Mouse (Mus musculus): ENCODE data around the gene Pgf.

The Pgf gene

GRCm38 (mm10) chr12:85124751-85125150, 52.8 kb downstream of the Pgf start:
- no peak for DNase-seq (ENCODE audit: low read depth, low spot score)

- no peak for DNase-seq (ENCODE audit: low read depth, low spot score)
These were observed 53.9 kb downstream of the Pgf start for GRCm38 (mm10) chr12:85123645-85124044.

GRCm38 (mm10) chr12:85123108-85123530, 54.5 kb downstream of the Pgf start:
- DNase-seq (ENCODE audit: low read depth, low spot score) = no peak

GRCm38 (mm10) chr12:85121806-85122459, 55.7 kb downstream of the Pgf start:
- no peak for DNase-seq (ENCODE audit: low read depth, low spot score)
